Mouse (Mus musculus): ENCODE results near the gene Smtn.

Smtn gene

DNA sequence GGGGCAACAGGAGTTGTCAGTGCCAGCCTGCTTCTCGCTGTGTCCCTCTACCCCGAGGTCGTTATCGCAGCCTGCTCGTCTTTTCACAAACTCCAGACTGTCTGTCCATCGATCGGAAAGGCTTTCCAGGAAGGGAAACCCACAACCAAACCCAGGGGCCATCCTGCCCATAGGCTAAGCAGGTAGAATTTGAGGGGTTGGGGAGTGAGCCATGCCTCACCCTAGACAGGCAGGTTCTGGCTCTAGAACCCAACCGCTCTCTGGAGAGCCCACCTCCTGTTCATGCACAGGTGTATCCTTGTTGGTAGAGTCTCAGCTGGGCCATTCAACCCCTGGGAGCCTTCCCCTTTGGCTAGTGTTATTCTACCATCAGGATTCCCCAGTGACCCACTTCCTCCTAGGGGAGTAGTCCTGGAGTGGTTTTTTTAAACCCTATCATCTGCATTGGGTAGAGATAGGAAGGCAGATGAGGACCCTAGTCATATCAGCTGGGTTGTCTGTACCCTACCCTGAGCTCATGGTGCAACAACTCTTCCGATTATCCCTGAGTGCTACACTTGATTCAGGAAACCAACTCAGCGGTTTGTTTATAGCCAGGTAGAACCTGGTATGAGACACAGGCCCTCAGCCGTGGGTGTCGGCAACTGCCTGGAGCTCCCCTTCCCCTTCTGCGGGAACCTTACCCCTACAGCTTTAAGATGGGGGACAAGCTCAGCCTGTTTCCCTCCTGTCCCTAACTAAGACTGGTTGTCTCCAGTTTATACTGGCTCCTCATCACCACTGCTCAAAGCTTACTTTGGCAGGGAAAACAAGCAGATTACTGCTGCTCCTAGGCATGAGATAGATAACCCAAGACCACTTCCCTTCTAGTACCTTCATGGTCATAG, 22.3 kb downstream of the Smtn start:
- in situ Hi-C loops (cut with MboI; ENCODE audit: low pct_unique_long_range_greater_than_20kb in 1 of 2, low sequenced_read_pairs in 2 of 2, unreplicated experiment in 1 of 2), result no loop called here

DNA sequence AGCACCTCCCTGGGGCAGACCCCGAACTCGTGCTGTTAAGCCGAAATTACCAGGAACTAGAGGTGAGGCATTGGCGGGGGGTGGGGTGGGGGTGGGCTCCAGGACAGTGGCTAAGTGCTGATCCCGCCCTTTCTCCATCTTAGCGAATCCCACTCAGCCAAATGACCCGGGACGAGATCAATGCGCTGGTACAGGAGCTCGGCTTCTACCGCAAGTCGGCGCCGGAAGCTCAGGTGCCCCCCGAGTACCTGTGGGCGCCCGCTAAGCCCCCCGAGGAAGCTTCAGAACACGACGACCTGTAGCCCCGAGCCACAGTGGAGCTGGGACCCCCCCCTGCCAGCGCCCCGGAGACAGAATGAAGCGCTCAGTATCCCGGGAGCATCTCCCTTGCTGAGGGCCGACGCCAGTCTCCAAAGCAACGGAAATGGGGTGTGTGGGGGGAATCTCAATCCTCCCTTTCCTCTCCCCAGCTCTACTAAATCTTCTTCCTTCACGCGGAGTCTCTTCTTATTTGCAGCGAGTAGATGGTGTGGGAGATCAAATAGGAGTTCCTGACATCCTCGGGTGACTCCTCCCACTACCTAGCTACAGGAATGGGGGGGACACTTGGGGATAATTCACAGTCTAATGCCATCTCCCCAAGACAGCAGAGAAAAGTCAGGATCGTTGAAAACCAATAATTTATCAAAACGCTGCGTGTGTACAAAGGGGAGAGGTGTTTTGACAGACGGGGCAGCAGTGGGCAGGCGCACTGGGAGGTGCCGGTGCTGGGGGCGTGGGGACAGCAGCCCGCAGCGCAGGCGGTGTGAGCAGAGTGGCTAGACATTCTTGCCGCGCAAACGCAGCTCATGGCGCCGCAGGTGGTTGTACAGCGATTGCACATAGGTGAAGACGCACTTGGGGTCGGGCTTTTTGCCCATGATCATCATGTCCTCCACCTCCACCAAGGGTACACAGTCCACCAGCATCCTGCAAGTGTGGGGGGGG, 23.3 kb downstream of the Smtn start:
- in situ Hi-C loops (cut with MboI; ENCODE audit: low pct_unique_long_range_greater_than_20kb in 1 of 2, low sequenced_read_pairs in 2 of 2, unreplicated experiment in 1 of 2), result no loop called here

DNA sequence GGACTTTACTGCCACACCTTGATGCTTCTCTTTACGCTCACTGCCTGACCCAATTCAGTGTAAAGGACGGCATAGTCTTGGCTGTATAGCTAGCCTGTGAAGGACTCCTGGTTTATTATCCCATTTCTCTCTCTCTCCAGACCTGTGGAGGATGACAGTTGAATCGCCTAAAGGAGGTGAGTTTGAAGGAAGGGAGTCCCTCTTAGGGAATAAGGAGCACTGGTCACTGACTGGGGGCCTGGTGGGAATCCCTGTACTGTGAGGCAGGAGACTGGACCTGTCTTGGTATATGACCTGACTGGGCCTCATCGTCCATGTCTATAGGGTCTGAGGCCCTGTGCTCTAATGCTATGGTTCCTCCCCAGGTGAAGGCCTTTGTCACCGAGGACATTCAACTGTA, 24.3 kb downstream of the Smtn start:
- in situ Hi-C loops (cut with MboI; ENCODE audit: low pct_unique_long_range_greater_than_20kb in 1 of 2, low sequenced_read_pairs in 2 of 2, unreplicated experiment in 1 of 2), result no loop called here

DNA sequence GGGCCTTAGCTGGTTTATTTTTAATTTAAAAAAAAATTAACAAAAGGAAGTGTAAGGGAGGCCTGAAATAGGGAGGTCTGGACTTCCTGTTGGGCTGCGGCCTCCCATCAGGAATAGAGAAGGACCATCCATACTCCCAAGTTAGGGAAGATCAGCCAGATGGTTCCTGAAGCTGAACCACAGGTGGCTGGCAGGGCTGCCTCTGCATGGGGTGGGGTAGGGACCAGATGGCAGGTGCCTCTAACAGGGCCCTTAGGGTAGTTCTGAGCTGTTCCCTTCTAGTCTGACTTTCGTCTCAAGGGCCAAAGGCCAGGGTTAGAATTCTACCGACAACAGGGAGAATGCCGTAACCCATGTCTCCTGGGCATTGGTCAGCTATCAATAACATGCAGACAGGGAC, 24.8 kb downstream of the Smtn start:
- in situ Hi-C loops (cut with MboI; ENCODE audit: low pct_unique_long_range_greater_than_20kb in 1 of 2, low sequenced_read_pairs in 2 of 2, unreplicated experiment in 1 of 2), result no loop called here

DNA sequence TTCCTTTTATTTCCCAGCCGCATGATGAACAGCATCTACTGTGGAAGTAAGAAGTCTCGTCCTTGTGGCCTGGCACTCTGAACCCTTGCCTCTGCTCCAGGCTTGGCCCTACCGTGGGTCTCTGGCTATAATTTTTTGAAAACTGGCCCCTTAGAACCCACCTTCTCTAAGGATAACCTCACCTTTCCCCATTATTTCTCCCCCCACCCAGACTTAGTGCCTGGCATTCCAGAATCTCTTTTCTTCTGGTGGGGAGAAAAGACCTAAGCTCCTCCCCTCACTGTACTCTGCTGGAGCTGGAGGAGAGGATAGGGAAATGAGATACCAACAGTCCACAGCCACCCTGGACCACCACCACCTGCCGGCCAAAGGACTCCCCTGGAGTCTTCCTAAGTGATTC, 25.2 kb downstream of the Smtn start:
- in situ Hi-C loops (cut with MboI; ENCODE audit: low pct_unique_long_range_greater_than_20kb in 1 of 2, low sequenced_read_pairs in 2 of 2, unreplicated experiment in 1 of 2), result no loop called here

DNA sequence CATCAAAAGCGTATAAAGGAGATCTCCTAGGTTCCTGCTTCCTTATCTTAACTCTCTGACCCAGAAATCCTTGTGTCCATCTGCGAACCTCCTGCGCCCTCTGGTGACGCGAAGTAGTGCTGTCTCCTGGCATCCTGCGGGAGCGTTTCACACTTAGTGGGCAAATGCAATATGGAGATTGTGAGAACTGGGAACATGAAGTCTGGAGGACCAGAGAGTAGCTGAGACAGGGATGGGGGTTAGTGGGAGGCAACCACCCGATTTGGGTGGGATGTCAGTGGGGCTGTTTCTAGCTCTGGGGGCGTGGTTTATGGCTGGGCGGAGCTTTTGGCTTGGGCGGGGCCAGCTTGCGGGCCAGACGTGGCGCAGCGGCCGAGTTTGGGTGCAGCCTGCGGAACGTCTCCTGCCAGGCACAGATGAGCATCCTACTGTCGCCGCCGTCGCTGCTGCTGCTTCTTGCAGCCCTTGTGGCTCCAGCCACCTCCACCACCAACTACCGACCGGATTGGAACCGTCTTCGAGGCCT, 25.8 kb downstream of the Smtn start, which contains the start of gene Selenom:
Gene Selenom (plus strand): TSS at position 156 of the 526 bp plus-strand sequence.
- in situ Hi-C loops (cut with MboI; ENCODE audit: low pct_unique_long_range_greater_than_20kb in 1 of 2, low sequenced_read_pairs in 2 of 2, unreplicated experiment in 1 of 2), result loop anchor here in 1 of 2 experiments (5.0 kb wide), 1 partner anchor 42 kb away; no protein-coding TSS in a partner anchor

DNA sequence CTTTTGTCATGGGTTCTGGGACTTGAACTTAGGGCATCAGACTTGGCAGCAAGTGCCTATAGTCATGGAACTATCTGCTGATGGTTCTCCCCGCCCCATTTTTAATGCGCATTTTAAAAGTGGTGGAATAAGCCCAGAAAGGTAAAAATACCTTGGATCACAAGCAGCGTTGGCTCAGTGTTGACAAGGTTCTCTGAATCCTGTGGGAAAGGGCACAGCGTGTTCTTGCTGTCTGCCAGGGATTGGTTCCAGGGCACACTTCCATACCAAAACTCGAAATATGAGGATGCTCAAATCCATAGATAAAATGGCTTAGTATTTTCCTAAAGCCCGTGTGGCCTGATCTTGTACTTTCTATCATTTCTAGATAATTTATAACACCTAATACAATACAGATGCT, 27.1 kb downstream of the Smtn start:
- in situ Hi-C loops (cut with MboI; ENCODE audit: low pct_unique_long_range_greater_than_20kb in 1 of 2, low sequenced_read_pairs in 2 of 2, unreplicated experiment in 1 of 2), result loop anchor here in 1 of 2 experiments (5.0 kb wide), 1 partner anchor 41 kb away; no protein-coding TSS in a partner anchor

DNA sequence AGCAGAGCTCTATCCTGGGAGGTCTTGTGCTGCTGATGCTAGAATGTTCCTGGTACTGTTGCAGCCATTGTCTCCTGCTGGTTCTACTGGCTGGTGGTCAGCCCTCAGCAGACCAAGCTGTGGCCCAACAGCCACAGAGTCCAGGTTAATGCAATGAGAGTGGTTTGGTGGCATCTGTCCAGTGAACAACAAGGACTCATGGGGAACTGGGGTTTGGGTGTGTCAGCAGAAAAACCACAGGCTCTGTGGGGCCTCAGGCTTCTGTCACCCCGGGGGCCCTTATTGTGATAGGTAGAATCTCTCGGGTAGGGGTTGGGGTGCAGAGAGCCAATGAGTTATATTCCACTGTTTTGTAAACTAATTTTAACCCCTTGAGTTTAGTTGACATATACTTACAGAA, 30.1 kb downstream of the Smtn start:
- in situ Hi-C loops (cut with MboI; ENCODE audit: low pct_unique_long_range_greater_than_20kb in 1 of 2, low sequenced_read_pairs in 2 of 2, unreplicated experiment in 1 of 2), result loop anchor here in 1 of 2 experiments (5.0 kb wide), 1 partner anchor 38 kb away; no protein-coding TSS in a partner anchor

DNA sequence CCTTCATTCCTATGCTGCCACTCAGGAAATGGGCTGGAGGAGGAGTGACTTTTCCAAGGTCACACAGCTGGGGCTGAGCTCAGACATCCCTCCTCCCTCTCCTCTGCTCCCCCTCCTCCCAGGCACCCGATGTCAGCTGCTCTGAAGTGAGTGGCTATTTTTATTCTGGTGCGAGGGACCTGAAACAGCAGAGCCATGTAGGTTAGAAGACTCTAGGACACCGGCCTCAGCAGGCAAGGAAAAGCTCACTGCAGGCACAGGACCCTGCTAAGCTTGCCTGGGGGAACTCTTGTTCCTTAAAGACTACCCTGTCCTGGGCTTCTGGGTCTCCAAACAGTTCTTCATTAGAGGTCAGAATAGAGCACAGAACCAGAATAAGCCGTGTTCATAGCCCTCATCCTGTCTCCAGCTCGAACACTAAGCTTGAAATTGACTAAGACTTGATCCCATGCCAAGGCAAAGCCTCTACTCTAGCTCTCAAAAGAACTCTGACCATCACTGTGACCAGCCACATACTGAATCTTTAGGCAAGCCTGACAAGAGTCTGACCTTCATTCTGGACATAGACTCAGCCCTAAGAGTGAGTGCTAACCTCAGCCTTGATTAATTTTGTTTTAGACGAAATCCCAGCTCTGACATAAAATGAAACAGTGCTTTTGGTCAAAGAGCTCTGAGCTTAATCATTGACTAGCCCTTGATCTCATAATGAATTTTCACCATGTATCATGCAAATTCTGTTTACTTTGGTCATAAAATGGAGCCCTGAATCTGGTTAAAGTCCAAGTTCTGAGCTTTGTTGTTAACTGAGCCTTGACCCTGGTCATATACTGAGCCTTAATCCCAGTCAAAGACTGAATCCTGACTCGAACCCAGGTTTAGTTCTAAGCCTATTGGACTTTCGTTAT, 31.0 kb downstream of the Smtn start:
- in situ Hi-C loops (cut with MboI; ENCODE audit: low pct_unique_long_range_greater_than_20kb in 1 of 2, low sequenced_read_pairs in 2 of 2, unreplicated experiment in 1 of 2), result loop anchor here (5.0 kb wide), 1 partner anchor 37 kb away; no protein-coding TSS in a partner anchor

DNA sequence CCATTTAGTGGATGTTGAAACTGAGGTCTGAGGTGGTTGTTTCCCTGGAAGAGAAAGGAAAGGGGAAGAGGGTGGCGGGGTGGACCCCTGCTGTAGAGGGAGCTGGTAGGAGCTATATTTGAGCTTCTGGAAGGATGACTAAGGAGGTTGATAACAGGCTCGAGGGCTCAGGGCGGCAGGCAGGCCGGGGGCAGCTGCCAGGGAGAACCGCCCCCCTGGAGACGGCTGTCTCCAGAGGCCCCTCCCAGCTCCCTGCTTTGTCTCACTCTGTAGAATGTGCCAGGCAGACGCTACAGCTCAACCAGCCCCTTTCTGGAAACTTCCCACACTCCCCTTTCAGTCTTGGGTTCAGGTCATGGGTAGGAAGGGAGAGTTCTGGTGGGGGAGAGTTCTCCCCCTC, 32.2 kb downstream of the Smtn start:
- in situ Hi-C loops (cut with MboI; ENCODE audit: low pct_unique_long_range_greater_than_20kb in 1 of 2, low sequenced_read_pairs in 2 of 2, unreplicated experiment in 1 of 2), result loop anchor here in 1 of 2 experiments (5.0 kb wide), 1 partner anchor 36 kb away; no protein-coding TSS in a partner anchor

DNA sequence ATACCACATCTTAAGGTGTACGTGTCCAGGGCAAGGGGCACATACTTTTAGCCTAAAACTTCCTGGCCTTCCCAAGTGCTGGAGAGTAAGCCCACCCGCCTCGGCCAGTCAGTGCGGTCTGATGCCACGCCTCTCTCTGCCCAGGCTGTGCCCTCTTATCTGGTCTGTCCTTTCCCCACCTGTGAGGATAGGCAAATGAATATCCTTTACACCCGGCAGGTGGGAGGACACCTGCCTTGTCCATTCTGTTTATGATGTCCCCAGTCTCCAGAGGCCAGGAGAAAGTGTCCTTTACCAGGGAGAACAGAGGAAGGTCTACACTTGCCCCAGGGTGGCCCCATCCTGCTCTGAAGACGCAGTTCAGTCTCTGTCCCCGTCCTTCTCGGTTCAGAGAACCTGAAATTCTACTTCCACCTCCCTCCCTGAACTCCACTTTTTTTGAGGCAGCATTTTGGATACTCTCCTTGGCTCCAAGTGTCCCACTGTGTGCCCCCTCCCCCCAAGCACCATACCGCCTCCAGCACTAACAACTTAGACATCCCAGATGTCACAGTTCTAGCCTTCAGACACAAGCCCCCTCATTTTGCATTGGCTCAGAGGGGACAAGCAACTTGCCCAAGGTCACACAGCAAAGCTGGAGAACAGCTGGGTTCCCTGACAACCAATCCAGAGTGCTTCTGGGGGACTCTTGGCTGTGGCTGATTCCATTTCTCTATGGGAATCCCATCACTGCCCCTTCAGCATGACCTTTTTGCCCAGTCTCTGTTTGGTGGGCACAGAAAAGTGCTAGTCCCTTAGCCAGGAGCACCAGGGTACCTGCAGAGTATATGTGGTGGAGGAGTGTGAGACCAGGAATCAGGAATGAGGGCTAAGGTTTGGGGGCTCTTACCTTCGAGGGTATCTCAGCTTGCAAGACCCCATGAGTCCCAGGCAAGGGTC, 36.4 kb downstream of the Smtn start:
- in situ Hi-C loops (cut with MboI; ENCODE audit: low pct_unique_long_range_greater_than_20kb in 1 of 2, low sequenced_read_pairs in 2 of 2, unreplicated experiment in 1 of 2), result no loop called here

DNA sequence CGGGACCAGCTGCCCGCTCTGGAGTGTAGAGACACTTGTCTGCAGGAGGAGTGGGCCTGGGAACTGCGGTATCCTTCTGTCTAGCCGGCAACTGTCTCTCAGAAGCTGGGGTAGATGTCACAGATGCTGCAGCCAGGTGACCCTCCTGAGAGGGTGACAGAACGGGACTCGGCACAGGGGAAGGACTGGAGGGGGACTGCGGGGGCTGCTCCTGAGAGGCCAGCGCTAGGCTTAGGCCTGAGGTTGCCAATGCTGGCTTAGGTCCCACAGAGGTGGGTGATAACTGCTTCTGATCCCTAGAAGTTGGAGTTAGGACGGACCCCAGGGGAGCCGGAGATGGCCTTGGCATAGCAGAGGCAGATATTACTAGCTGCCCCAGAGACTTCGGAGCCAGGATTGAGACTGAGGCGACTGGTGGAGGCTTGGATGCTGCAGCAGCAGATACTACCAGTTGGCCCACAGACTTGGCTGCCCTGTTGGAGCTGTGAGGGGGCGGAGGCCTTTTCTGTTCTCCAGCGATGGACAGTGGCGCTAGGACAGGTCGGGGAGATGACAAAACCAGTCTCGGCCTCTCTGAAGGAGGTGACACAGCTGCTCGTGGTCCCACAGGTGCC, 37.8 kb downstream of the Smtn start:
- in situ Hi-C loops (cut with MboI; ENCODE audit: low pct_unique_long_range_greater_than_20kb in 1 of 2, low sequenced_read_pairs in 2 of 2, unreplicated experiment in 1 of 2), result no loop called here

DNA sequence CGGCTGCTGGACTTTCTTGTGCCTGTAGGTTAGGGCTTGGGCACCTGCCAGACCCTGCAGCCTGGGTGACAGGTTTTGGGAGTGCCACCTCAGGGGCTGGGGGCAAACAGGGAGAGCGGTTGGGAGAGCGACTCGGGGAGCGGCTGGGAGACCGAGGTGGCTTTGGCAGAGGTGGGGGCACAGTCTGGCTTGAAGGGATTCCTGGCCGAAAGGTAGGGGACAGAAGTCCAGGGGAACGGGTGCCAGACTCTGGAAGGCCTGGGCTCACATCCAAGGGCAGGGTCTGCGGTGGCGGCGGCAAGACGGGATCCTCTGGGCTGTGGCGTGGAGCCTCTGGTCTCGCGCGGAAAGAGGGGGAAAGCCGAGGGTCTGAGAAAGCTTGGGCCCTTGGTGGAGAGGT, 38.4 kb downstream of the Smtn start:
- in situ Hi-C loops (cut with MboI; ENCODE audit: low pct_unique_long_range_greater_than_20kb in 1 of 2, low sequenced_read_pairs in 2 of 2, unreplicated experiment in 1 of 2), result no loop called here

DNA sequence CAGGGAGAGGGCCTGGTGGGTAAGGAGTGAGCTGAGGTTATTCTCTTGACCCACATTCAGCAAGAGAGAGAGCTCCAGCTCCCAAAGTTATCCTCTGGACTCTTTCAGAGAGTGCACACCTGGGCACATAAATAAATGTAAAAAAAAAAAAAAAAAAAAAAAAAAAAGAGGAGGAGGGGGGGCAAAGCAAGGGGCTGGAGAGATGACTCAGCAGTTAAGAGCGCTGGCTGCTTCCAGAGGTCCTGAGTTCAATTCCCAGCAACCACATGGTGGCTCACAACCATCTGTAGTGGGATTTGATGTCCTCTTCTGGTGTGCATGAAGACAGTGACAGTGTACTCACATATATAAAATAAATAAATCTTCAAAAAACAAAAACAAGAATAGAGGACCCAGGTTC, 43.1 kb downstream of the Smtn start:
- in situ Hi-C loops (cut with MboI; ENCODE audit: low pct_unique_long_range_greater_than_20kb in 1 of 2, low sequenced_read_pairs in 2 of 2, unreplicated experiment in 1 of 2), result no loop called here

DNA sequence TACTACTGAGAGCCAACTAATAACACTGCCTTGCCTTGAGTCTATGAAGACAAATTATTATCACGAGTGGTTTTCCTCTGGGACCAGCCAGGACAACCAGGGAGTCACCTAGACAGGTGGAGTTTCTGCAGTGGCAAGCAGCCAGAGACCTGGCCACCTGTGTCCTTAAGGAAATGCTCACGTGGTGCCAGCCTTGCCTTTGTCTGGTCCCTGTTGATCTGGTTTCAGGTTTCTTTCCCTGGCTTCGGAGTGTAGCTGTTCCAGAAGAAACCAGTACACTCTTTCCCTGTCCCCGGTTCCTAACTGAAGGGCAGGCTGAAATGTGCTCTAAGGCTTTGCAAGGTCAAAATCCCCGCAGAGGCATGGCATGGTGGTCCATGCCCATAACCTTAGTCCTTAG, 43.7 kb downstream of the Smtn start:
- in situ Hi-C loops (cut with MboI; ENCODE audit: low pct_unique_long_range_greater_than_20kb in 1 of 2, low sequenced_read_pairs in 2 of 2, unreplicated experiment in 1 of 2), result no loop called here

DNA sequence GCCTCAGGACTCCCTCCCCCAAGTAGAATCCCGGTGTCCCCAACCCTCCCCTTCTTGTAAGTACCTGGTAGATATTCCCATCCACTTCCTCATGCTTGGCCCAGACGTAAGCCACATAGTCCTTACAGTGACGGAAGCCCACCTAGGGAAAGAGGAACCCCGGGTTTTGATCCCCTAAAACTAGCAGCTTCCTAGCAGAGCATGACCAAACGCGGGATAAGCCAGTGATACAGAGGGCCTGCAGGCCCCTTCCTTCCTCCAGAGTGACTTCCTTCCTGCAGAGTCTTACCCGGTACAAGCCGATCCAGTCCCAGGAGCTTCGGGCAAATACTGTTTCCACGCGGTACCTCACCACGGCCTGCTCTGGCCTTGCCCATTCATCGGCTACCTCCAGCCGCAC, 44.9 kb downstream of the Smtn start:
- in situ Hi-C loops (cut with MboI; ENCODE audit: low pct_unique_long_range_greater_than_20kb in 1 of 2, low sequenced_read_pairs in 2 of 2, unreplicated experiment in 1 of 2), result no loop called here
